ENCODE assay signal across 8 mouse cellular contexts in the genomic region with DNA sequence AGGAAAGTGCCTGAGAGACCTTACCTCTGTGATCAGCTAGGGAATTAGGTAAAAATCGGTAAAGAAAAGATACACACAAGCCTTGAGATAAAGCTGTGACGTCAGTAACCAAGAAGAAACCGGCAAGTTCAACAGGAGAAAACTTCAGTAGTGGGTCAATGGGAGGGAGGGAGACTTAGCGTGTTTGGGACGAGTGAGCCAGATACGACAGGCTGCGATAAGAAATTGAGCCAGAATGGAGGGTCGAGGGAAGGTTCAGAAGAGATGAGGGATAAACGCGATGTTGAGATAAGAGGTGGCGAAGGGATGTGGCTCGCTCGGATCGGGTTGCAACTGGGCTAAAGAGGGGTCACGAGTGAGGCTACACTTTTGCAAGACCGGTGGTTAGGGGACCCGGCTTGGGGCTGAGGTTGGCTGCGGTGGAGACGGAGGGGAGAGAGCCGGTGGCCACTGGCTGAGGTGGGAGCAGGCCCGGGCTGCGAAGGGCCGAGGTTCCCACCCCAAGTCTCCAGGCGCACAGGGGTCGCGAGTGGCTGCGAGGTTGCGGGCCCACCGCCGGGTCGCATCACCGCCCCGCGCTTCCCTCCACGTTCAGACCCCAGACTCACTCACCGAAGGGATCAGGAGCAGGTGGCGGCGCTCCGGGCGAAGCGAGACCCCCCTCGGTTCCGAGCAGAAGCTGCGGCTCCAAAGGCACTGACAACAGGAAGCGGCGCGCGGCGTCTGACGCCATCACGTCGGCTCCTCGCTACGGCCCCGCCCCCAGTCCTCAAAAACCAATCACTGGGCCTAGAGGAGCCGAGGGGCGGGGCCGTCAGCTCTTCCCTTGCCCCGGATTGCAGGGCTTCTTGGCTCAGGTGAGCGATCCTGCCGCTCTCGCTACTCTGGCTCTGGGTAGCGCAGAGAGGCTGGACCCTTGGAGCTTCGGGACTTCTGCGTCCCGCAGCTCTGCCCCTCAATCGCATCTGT. TPM values are rescaled to one million over a fixed set of nuclear protein-coding genes. Genes with fewer than 3 reads are reported as not detected.
DNase-seq lines count a peak whose midpoint lies in the region; ATAC-seq and TF ChIP-seq lines count a peak whose summit lies in the region.

A gene (minus strand): TSS at position 707 of the 969 bp plus-strand sequence.

- H3K27me3 ChIP-seq in CH12.LX (replicated peaks) = no peaks in the 10 kb centered on the region
- H3K27me3 ChIP-seq in forebrain, embryonic 11.5 days (ENCODE audit: control insufficient read depth, insufficient read depth, low read length) = no peaks in the 10 kb centered on the region
- H3K27me3 ChIP-seq in heart, embryonic 16.5 days (ENCODE audit: control insufficient read depth, insufficient read depth, low read length) = no peaks in the 10 kb centered on the region
- no peaks in the 10 kb centered on the region for H3K27me3 ChIP-seq in liver, embryonic 15.5 days
- 0 out of 2 replicates have a peak, but pooled peaks cover 3% of the 10 kb centered on the region for H3K27me3 ChIP-seq in neural tube, embryonic 12.5 days (replicated peaks)

- TF ChIP-seq RAD21 in CH12.LX (IDR thresholded peaks at IDR 0.05; ENCODE audit: low read depth, low read length) = no peak

- dilution Hi-C loops in CH12.LX (cut with MboI; ENCODE audit: extremely low pct_ligation_motif_present, extremely low pct_unique_long_range_greater_than_20kb, low sequenced_read_pairs) = no loop called here

- no peaks in the 10 kb centered on the region for H3K9me3 ChIP-seq in CH12.LX (replicated peaks; ENCODE audit: low read length)
- H3K9me3 ChIP-seq in forebrain, embryonic 11.5 days (ENCODE audit: control insufficient read depth, low read length) = no peaks in the 10 kb centered on the region
- H3K9me3 ChIP-seq in heart, embryonic 16.5 days (replicated peaks; ENCODE audit: control insufficient read depth, low read length) = no peaks in the 10 kb centered on the region
- H3K9me3 ChIP-seq in liver, embryonic 15.5 days (replicated peaks) = no peaks in the 10 kb centered on the region
- H3K9me3 ChIP-seq in neural tube, embryonic 12.5 days = no peaks in the 10 kb centered on the region

- WGBS in forebrain, embryonic 11.5 days = under 1% methylated on average over 67 of the region's 67 CpGs
- WGBS in heart, embryonic 16.5 days = under 1% methylated on average over 67 of the region's 67 CpGs
- WGBS in liver, embryonic 15.5 days (ENCODE audit: insufficient replicate concordance) = under 1% methylated on average over 67 of the region's 67 CpGs
- WGBS in neural tube, embryonic 12.5 days = under 1% methylated on average over 67 of the region's 67 CpGs

- peak within 1 kb of the TSS; percentile 67 for H3K9ac ChIP-seq in CH12.LX (ENCODE audit: insufficient read depth, low read depth)
- peak within 1 kb of the TSS; percentile 77 for H3K9ac ChIP-seq in forebrain, embryonic 11.5 days (ENCODE audit: low read length)
- peak within 1 kb of the TSS; percentile 89 for H3K9ac ChIP-seq in heart, embryonic 16.5 days (ENCODE audit: low read length)
- H3K9ac ChIP-seq in liver, embryonic 15.5 days = peak within 1 kb of the TSS; percentile 87
- peak within 1 kb of the TSS; percentile 75 for H3K9ac ChIP-seq in neural tube, embryonic 12.5 days

- DNase-seq in CH12.LX (ENCODE audit: extremely low read depth) = peak; percentile 99
- DNase-seq in c-Kit-positive CD71-positive TER-119-negative erythroid progenitor cells, embryonic 14.5 days (ENCODE audit: low read depth) = peak; percentile 91
- DNase-seq in forebrain, embryonic 11.5 days (ENCODE audit: low spot score) = peak; percentile 96
- DNase-seq in kidney, postnatal 36 days = peak; percentile 98 to 99
- peak; percentile 88 for DNase-seq in telencephalon, adult 2 months (ENCODE audit: low read depth, low spot score)

- H3K27ac ChIP-seq in CH12.LX (ENCODE audit: insufficient read depth, low read depth) = peak within 1 kb of the TSS; percentile 89
- H3K27ac ChIP-seq in forebrain, embryonic 11.5 days (ENCODE audit: low read depth, low read length) = no peak within 1 kb of the TSS
- H3K27ac ChIP-seq in heart, embryonic 16.5 days (ENCODE audit: low read length) = peak within 1 kb of the TSS; percentile 20; the same call in 1 of the 2 replicates
- peak within 1 kb of the TSS; percentile 81 for H3K27ac ChIP-seq in liver, embryonic 15.5 days (replicated peaks)
- H3K27ac ChIP-seq in neural tube, embryonic 12.5 days = no peak within 1 kb of the TSS

- peak; percentile 98 for ATAC-seq in forebrain, embryonic 11.5 days (replicated peaks; ENCODE audit: low FRiP score)
- ATAC-seq in heart, embryonic 16.5 days (replicated peaks; ENCODE audit: extremely low read depth, insufficient read depth, low FRiP score) = peak; percentile 99
- ATAC-seq in liver, embryonic 15.5 days (ENCODE audit: insufficient read depth) = peak; percentile 93
- ATAC-seq in neural tube, embryonic 12.5 days (ENCODE audit: low FRiP score, low read depth) = peak; percentile 99

- peaks cover 12 to 37% of the 10 kb centered on the region in 2 experiments for H3K4me1 ChIP-seq in CH12.LX (ENCODE audit: control insufficient read depth in 1 of 2, insufficient read depth in 2 of 2)
- peaks cover 4% of the 10 kb centered on the region for H3K4me1 ChIP-seq in forebrain, embryonic 11.5 days (replicated peaks; ENCODE audit: control insufficient read depth, insufficient read depth, low read length)
- peaks cover 10% of the 10 kb centered on the region for H3K4me1 ChIP-seq in heart, embryonic 16.5 days (ENCODE audit: control insufficient read depth, insufficient read depth, low read length)
- H3K4me1 ChIP-seq in liver, embryonic 15.5 days (replicated peaks) = peaks cover 27% of the 10 kb centered on the region
- peaks cover 15% of the 10 kb centered on the region for H3K4me1 ChIP-seq in neural tube, embryonic 12.5 days

- peak; percentile 85 for TF ChIP-seq POLR2A in CH12.LX (IDR thresholded peaks at IDR 0.05; ENCODE audit: low read depth, low read length)

- TF ChIP-seq CTCF in CH12.LX (conservative IDR thresholded peaks at IDR 0.05 in 1 of 2, IDR thresholded peaks at IDR 0.05 in 1 of 2; ENCODE audit: low read depth in 2 of 2, low read length in 2 of 2) = peak in 1 of 2 experiments; percentile 9; a peak in 1 of 4 replicates

- no peak for TF ChIP-seq EP300 in CH12.LX (IDR thresholded peaks at IDR 0.05; ENCODE audit: low read length)

- H3K4me3 ChIP-seq in CH12.LX (replicated peaks in 1 of 3; ENCODE audit: low read depth in 2 of 3, low read length in 2 of 3, poor library complexity in 1 of 3) = peak within 1 kb of the TSS; percentile 83 to 98 (median 94)
- peak within 1 kb of the TSS; percentile 73 for H3K4me3 ChIP-seq in forebrain, embryonic 11.5 days (ENCODE audit: low read depth, low read length)
- H3K4me3 ChIP-seq in heart, embryonic 16.5 days (ENCODE audit: low read length) = peak within 1 kb of the TSS; percentile 82
- H3K4me3 ChIP-seq in liver, embryonic 15.5 days (replicated peaks) = peak within 1 kb of the TSS; percentile 91
- peak within 1 kb of the TSS; percentile 84 for H3K4me3 ChIP-seq in neural tube, embryonic 12.5 days

- in situ Hi-C loops in CH12.LX (cut with MboI; ENCODE audit: low pct_ligation_motif_present, low pct_unique_long_range_greater_than_20kb, low sequenced_read_pairs) = no loop called here

- peaks cover 31% of the 10 kb centered on the region for H3K79me2 ChIP-seq in CH12.LX (replicated peaks; ENCODE audit: control insufficient read depth, extremely low read depth, insufficient read depth, poor library complexity, severe bottlenecking)

- H3K4me2 ChIP-seq in CH12.LX (ENCODE audit: insufficient read depth, low read depth, poor library complexity, severe bottlenecking) = peak within 1 kb of the TSS; percentile 92
- peak within 1 kb of the TSS; percentile 89 for H3K4me2 ChIP-seq in forebrain, embryonic 11.5 days (ENCODE audit: low read depth, low read length, severe bottlenecking)
- H3K4me2 ChIP-seq in heart, embryonic 16.5 days (ENCODE audit: low read depth, low read length) = peak within 1 kb of the TSS; percentile 95
- peak within 1 kb of the TSS; percentile 83 for H3K4me2 ChIP-seq in liver, embryonic 15.5 days
- peak within 1 kb of the TSS; percentile 79 for H3K4me2 ChIP-seq in neural tube, embryonic 12.5 days (replicated peaks)

- peaks cover 7 to 34% of the 10 kb centered on the region in 2 experiments for H3K36me3 ChIP-seq in CH12.LX (replicated peaks in 1 of 2; ENCODE audit: control insufficient read depth in 1 of 2, insufficient read depth in 1 of 2, low read length in 1 of 2)
- H3K36me3 ChIP-seq in forebrain, embryonic 11.5 days (ENCODE audit: control insufficient read depth, insufficient read depth, low read length) = no peaks in the 10 kb centered on the region
- no peaks in the 10 kb centered on the region for H3K36me3 ChIP-seq in heart, embryonic 16.5 days (ENCODE audit: control insufficient read depth, insufficient read depth)
- no peaks in the 10 kb centered on the region for H3K36me3 ChIP-seq in liver, embryonic 15.5 days (replicated peaks)
- H3K36me3 ChIP-seq in neural tube, embryonic 12.5 days = peaks cover 4% of the 10 kb centered on the region; the same call in 1 of the 2 replicates

TF ChIP-seq in CH12.LX, 34 proteins besides CTCF, POLR2A, EP300 and RAD21 (continues in another document):
- TF ChIP-seq MEF2A (IDR thresholded peaks at IDR 0.05; ENCODE audit: borderline replicate concordance, low read depth, low read length) = no peak
- 0 out of 2 replicates have a peak, but pooled peaks have one; percentile 10 for TF ChIP-seq KAT2A (IDR thresholded peaks at IDR 0.05; ENCODE audit: insufficient replicate concordance, low read length)
- TF ChIP-seq USF1 (IDR thresholded peaks at IDR 0.05; ENCODE audit: low read depth, low read length) = no peak
- TF ChIP-seq ZC3H11A (IDR thresholded peaks at IDR 0.05; ENCODE audit: low read depth, low read length) = no peak
- 0 out of 2 replicates have a peak, but pooled peaks have one; percentile 53 for TF ChIP-seq POLR2AphosphoS2 (IDR thresholded peaks at IDR 0.05; ENCODE audit: low read depth, low read length)
- TF ChIP-seq ETS1 (conservative IDR thresholded peaks at IDR 0.05; ENCODE audit: low read depth, low read length) = no peak
- TF ChIP-seq SIN3A (IDR thresholded peaks at IDR 0.05; ENCODE audit: low read length) = peak; percentile 16
- TF ChIP-seq USF2 (conservative IDR thresholded peaks at IDR 0.05; ENCODE audit: low read depth, low read length) = no peak
- no peak for TF ChIP-seq MYC (IDR thresholded peaks at IDR 0.05; ENCODE audit: low read depth, low read length)
- TF ChIP-seq ZKSCAN1 (IDR thresholded peaks at IDR 0.05; ENCODE audit: borderline replicate concordance, low read depth, low read length) = no peak
- peak; percentile 62 for TF ChIP-seq TCF12 (IDR thresholded peaks at IDR 0.05; ENCODE audit: low read depth, low read length)

RNA-seq across cellular contexts. Expression of the gene that starts here (rescaled TPM):
- 5.3 and 5.4 TPM in 2 replicates for total RNA-seq in CH12.LX (2012; rRNA removed)
- 2.7 and 3.5 TPM in 2 replicates for total RNA-seq in CH12.LX (2014; rRNA removed)
- polyA plus RNA-seq in CH12.LX (2012; ENCODE audit: insufficient read length, low read depth) = 18.3 and 23.2 TPM in 2 replicates
- polyA plus RNA-seq in forebrain, embryonic 11.5 days (2014; fragmentation: Nextera tagmentation; extraction: Ambion mirVana) = 10.1 and 11.3 TPM in 2 replicates
- polyA plus RNA-seq in heart, embryonic 16.5 days (2015; fragmentation: Nextera tagmentation; extraction: Ambion mirVana) = 5.9 and 6.1 TPM in 2 replicates
- polyA plus RNA-seq in liver, embryonic 15.5 days (2015; fragmentation: Nextera tagmentation; extraction: Ambion mirVana) = 3.4 and 4.4 TPM in 2 replicates
- polyA plus RNA-seq in neural tube, embryonic 12.5 days (2016; fragmentation: Nextera tagmentation; extraction: Ambion mirVana) = 9.8 and 10.3 TPM in 2 replicates

Comparison
In these comparisons a context has a peak if more than half of its experiments do, and no peak if none do; other contexts are left out.
1. H3K27ac ChIP-seq: peak in CH12.LX (single experiment), heart, embryonic 16.5 days (single experiment) and liver, embryonic 15.5 days (single experiment); none in forebrain, embryonic 11.5 days (single experiment) and neural tube, embryonic 12.5 days (single experiment).
2. Peak in every context shown above with its lines, with median percentiles within 50 percentile points of each other: DNase-seq, H3K4me2 ChIP-seq, H3K4me3 ChIP-seq, H3K9ac ChIP-seq and ATAC-seq.